Mouse (Mus musculus): ENCODE results near the gene Mical1.

GRCm38 (mm10) chr10:41488877-41489276, 12.8 kb downstream of the Mical1 start:
- TF ChIP-seq CTCF (IDR thresholded peaks at IDR 0.05; ENCODE audit: low read depth) (no peak), EP300 (IDR thresholded peaks at IDR 0.05; ENCODE audit: low read depth) (no peak)

Data from heart, postnatal 0 days (tissue).